Mouse (Mus musculus) right cerebral cortex, postnatal 36 days (tissue): ENCODE data around the gene Sept9.
A peak's percentile ranks its signal among the peaks of the same experiment; 100 is the strongest.
"Not testable (repeated sequence)": the region's sequence is repeated elsewhere in the genome, so short reads cannot be mapped to it uniquely, and the experiment has no call there.

Experiments
- DNase-seq, 2 experiments: peaks; one replicate each; pipeline ENCODE4 v3.0.0; 2022; ENCODE audit warnings: low spot score in 2 of 2, mixed read lengths in 1 of 2

Sept9 gene

DNA sequence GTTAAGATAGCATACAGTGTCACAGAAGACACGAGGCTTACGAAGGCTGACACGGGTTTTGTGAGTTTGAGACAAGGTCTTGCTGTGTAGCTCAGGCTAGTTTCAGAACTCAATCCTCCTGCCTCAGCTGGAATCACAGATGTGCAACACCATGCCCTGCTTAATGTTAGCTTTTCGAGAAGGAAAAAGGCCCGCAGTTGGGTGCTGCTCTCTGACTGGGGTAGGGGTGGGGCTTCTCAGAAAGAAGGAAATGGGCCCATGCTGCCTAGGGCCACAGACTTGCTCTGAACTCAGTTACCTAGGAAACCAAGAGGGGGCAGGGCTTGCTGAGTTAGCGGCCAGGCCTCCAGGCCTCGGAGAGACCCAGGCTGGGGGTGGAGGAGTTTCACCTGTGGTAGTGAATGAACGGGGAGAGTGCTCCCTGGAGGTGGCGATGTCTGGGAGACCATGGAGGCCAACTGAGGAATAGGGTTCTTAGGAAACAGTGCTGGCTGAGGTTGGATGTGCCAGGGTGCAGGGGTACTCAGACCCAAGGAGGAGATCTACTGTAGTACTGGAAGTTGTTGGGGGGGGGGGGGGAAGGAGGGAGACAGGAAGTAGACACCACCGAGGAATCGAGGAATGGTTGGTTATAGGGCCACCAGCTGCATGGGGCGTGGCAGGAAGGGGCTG is 126.1 kb downstream of the Sept9 start:
- DNase-seq: no peak

DNA sequence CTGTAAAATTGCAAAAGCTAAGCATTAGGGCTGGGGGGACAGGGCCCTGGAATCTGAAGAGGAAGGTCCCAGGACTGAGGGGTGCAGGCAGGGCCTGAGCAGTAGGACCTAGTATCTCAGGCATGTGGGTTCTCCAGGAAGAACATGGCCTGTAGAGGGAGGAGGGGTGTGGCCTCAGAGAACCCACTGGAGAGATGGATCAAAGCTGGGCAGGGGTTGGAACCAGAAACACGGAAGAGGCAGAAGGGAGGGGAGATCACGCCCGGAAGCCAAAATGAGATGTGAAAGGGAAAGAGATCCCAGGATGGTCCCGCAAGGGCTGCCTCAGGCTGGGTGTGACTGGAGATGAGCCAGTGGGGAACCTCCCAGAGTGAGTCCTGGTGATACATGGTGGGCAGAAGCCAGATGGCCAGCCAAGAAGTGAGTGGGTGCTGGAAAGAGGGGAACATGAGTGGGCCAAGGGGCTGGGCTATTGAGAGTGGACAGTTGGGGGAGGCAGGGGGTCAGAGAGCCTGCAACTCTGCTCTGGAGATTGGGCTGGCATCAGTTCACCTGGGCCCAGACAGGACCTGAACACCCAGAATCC is 126.8 kb downstream of the Sept9 start:
- DNase-seq: peak; percentile 48 to 63

DNA sequence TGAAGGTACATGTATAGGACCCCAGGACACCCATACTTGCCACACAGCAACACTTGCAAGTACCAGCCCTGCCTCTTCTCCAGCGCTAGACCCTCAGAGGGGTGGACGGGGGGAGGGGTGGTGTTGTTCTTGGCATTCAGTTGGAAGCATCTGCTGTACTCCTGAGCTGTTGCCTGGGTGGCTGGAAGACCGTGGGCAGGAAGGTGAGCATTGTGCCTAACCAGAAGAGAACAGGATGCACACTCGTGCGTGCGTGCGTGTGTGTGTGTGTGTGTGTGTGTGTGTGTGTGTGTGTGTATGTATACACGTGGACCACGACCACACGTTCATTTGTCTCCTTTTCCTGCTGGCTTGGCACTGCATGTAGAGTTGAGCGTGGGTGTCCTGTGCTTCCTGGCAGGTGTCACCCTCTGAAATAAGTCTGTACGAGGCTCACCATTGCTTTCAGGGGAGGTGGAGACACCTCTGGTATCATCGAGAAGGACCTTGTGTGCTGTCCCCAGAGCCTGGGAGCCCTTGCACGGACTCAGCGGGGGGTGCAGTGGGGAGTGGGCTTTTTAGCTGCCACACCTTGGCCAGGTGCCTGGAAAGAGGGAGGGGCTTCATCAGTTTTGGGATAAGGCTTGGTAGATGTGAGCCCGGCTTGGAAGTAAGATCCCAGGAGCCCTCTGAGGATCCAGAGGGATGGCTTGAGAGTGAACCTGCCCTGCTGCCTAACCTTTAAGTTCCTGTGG is 127.6 kb downstream of the Sept9 start:
- DNase-seq: peak; percentile 77 to 82

DNA sequence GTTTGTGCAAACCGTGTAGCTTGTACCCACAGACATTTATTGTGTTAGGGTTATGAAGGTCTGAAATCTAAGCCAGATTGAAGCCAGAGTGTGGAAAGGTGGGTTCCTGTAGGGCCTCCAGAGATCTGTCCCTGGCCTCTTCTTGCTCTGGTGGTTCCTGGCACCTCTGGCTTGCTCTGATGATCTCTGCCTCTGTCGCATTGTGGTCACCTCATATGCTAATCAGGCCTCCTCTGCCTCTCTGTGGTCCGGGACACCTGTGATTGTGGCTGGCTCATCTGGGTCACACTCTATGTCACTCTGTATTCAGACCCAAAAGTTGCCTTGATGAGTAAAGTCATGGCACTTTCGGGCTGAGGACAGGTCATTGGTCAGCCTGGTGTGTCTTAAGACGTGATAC is 128.2 kb downstream of the Sept9 start:
- DNase-seq: no peak

DNA sequence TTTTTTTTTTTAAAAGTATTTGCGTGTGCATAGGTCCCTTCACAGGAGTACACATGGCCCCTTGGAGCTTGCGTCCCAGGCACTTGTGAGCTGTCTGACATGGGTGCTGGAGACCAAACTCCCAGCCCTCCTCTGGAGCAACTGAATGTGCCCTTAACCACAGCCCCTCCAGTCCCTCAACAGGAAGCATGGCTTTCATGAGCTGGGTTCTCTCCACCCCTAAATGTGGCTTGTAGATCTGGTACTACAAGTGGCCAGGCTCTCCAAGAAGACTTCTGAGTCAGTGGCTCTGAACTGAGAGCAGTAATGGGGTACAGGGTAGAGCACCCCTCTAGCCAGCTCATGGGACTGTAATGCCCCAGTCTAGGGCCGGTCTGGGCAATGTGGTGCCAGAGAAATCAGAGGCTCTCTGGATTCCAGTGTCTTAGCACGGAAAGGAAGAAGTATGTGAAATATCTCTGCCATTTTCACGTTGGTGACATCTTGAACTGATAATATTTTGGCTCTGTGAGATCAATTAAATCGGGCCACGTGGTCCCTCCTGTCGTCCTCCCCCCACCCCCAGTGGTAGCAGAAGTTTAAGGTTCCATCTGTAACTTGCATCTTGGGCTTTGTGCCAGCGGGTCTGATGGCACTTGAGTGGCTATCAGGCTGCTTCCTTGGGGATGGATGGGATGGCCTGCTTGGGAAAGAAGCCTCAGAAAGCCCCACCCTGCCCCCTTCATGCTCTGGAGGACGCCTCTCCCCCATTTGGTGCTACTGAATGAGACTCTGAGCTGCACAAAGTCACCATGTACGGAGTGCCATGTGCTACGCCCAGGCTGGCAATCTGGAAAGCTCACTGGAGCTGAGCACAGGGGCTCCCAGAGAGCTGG is 130.9 kb downstream of the Sept9 start:
- DNase-seq: no peak

DNA sequence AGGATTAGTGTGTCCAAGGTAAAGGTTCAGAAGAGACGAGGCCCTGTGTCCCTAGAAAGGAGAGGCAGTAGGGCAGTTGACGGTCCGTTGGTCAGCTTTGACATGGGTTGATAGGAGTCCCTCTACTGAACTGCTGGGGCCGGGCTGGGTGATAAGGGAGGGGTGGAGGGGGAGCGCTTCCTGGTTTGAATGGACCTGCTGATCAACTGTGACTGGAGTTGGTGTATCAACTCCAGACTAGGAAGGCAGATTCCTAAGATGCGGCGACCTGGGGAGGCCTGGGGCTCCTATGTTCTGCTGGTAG is 131.4 kb downstream of the Sept9 start:
- no peak for DNase-seq

DNA sequence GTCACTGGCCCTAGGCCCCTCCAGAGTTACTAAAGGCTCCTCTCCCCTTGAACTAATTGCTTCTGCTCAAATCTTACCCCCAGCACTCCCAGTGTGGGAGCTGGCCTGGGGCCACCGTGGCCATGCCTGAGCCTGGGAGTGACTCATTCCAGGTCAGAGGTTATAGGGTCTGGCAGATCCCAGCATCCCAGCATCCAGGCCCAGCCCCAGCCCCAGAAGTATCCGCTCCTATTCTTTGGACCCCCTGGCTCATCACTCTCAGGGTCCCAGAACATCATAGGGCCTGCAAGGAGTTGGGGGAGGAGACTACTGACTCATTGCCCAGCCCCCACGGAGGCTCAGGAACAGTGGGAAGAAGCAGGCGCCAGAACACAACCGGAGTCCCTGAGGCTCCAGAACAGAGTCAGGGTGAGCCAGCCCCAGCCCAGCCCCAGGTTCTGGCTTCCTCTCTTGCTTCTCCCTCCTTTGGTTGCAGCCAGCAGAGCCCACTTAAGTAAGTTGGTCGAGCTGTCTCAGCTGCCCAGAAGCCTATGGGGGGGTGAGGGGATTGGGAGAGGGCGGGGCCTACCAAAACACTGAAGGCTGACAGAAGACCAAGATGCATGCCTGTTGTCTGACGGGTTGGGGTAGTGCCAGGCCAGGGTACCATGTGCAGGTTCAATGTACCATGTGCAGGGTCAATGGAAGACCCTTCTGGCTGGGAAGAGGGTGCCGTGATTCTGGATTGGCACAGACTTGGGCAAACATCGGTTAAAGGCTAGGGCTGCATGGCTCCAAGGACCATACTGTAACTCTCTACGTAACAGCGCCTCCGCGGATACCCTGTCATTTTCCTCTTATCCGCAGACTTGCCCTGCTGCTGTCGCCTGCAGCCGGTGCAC is 132.1 kb downstream of the Sept9 start:
- no peak for DNase-seq

DNA sequence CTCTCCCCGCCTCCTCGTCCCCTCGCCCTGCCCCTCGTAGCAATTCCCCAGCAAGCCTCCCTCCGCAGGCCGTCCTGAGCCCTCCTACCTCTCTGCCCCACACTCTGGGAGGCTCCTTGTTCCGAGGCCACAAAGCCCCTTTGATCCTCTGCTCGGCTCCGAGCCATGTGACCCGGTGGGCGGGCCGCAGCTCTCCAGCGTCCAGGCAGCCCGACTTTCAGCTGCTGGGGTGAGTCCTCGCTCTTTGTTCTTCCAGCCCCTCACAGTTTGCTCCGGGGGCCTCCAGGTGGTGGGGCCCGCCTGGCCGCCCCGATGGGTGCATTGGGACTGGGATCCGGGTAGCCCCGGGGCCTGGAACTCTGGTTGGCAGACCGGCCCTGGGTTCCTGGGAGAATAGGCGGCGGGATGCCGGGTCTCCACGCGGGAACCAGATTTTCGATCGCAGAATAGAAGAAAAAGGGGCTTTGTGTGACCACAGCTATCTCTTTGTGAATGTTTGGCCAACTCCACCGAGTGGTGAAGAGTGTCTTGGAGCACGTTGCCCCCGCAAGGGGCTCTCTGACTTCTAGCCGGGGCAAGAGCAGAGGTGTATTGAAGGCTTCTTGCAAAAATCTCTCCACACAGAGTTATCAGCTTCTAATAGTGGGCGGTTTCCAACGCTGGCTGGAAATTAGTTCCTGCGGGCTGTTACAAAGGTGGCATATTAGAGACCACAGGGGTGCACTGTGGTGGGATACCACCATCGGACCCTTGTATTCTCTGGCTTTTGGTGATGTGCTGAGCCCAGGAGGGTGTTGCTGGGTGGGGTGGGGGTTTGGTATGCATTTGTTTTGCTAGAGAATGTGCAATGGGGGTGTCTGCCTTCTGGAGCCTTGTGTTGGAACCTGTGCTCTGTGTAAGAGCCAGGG is 133.0 kb downstream of the Sept9 start:
- DNase-seq: peak in 1 of 2 experiments; percentile 52

DNA sequence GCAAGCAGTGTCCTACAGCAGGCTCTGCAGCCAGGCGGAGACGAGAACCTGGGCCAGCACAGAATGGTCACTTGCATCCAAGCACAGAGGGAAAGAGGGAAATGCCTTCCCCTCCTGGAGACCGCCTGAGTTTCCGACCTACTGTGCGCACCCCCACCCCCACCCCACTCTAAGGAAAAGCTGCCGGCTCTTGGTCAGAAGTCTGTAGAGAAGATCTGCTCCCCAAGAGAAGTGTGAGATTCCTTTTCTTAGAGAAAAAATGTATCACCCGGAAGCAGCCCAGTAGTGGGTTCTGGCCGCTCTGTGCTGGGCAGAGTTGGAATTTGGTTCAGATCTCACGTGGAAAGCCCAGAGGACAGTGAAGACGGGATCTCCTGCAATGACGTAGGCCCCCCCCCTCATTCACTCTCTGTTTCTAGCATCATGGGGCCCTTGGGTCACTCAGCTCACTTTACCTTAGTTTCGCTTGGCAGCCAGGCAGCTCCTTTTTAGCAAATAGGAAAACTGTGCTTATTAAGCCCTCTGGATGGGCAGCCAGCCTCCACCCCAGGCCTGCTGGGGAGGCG is 133.8 kb downstream of the Sept9 start:
- DNase-seq: no peak

DNA sequence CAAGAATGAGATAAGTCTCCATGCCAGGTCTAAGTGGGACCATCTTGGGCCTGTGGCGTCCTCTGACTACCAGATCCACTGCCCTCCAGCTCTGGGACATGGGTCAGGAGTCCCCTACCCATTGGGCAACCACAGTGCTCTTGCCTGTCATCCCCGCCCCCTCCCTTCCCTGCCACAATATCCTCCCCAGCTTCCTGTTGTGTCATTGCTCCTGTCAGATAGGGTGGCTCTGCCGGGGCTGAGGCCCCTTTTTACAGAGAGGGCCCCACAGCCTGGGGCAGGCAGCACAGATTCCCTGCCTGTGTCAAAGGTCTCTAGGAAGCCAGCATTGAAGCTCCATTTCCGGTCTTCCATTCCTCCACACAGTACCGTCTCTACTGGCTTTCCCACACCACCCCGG is 134.6 kb downstream of the Sept9 start:
- DNase-seq: no peak

DNA sequence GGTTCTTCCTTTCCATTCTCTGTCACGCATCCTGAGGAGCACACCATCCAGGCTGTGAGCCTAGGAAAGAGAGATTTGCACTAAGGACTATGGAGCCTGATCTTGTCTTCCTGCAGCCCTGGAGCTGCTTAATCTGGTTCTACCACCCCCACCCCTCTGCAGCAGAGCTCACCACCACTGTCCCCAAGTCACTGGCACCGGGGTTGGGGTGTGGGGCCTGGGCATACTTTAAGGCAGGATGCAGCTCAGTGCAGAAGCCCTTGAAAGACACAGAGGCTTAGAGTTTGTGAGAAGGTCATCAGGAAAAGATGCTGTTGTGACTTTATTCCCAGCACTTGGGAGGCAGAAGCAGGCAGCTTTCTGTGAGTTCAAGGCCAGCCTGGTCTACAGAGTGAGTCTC is 135.7 kb downstream of the Sept9 start:
- no peak for DNase-seq

DNA sequence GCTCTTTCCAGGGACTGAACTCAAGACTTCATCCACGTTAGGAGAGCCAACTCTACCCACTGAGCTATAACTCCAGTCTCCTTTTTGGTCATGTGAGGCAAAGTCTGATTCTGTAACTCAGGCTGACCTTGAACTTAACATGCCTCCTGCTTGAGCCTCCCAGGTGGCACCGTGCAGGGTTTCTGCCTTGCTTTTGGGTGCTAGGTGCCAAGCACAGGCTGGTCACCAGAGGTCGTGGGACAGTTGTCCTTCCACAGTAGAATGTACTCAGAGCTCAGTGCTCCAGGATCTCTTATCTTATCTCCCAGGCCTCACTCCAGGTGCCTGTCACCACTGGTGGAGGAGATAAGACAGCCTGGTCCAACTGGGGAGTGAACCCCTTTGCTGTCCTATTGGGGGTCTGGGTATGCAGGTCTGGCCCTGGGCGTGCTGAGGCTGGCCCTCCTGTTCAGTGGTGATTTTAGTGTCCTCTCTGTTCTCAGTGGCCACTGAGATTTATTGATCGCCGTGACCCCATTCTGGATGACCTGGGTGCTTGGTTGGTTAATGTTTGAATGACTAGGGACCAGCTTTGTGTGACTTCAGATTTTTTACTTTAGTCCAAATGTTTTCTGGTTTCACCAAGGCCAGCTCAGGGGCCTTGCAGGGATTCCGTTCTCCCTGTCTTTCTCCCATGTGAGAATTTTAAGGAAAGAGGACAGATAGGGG is 136.8 kb downstream of the Sept9 start:
- DNase-seq: no peak

DNA sequence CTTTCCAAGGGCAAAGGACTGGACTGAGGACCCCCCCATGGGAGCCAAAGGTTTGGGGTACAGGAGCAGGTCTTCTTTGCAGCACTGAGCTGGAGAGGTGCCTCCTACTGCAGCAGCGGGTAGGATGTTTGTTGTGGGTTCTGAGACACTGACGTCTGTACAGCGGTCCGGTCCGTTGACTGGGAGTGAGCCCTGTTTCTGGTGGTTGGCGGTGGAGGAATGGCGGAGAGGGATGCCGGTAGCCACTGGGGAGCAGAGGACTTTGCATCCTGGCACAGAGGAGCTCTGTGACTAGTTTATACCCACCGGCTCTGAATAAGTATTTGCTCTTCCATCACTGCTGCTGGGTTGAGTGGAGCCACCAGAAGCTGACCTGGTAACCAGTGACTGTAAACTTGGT is 138.3 kb downstream of the Sept9 start:
- no peak for DNase-seq

DNA sequence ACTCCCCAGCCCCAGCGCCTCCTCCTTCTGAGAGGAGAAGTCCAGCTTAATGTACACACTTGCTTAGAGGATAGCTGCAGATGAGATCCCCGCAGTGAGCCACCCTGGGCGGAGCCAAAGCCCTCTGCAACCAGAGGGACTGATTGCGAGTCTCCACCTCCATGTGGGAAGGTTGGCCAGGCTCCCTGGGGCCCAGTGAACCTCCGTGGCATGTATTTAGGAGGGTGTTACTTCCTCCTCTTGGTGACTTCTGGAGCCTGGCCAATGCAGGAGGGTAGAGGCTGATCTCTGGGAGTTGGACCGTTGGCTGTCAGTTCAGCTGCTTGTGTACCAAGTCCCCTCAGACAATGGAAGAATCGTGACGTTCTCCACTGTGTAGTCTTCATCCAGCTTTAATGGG is 139.0 kb downstream of the Sept9 start:
- no peak for DNase-seq

DNA sequence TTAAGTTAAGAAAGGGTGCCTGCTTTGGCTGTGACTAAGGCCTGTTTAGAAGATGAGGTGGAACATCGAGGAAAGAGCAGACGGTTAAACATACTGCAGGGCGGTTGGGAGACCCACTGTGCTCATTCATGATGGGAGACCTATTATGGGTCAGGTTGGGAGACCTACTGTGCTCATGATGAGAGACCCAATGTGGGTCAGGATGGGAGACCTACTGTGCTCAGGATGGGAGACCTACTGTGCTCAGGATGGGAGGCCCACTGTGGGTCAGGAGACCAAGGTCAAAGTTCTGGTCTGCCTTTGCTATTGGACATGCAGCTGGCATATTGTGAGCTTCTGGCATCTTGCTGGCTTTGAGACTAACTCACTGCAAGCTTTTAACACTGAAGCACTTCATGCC is 139.6 kb downstream of the Sept9 start:
- DNase-seq: no peak

DNA sequence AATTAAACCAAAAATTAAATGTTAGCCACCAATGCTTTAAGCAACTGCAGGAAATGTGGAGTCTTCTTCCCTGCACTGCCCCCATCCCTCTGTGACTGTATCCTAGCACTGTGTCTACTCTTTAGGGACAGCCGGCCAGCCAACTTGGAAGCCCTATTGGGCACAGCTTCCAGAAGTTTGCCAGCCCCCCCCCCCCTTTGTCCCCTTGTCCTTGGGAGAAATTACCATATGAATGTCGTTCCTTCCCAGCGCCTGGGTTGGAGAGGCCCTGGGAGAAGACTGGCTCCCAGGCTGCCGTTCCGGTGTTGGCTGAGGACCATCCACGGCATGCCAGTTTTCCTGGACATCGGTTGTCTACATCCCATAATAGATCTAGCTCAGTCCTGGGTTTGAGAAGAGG is 141.8 kb downstream of the Sept9 start:
- no peak for DNase-seq

DNA sequence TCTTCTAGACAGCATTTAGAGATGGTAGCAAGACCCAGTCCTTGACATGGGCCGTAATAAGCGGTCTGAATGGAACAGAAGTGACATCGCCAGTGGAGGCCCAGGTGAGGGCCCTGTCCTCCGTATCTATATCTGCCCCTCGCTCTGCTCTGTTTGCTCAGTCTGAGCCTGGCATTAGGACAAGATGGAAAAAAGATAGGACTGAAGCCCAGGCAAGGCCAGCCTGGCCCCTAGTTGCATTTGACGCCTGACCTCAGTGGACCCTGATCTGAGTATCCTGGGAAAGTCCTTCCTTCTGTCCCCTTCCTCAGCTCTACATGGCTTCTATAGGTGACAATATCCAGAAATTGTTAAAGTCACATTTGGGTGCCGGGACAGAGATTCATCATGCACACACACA is 142.6 kb downstream of the Sept9 start:
- DNase-seq: no peak

DNA sequence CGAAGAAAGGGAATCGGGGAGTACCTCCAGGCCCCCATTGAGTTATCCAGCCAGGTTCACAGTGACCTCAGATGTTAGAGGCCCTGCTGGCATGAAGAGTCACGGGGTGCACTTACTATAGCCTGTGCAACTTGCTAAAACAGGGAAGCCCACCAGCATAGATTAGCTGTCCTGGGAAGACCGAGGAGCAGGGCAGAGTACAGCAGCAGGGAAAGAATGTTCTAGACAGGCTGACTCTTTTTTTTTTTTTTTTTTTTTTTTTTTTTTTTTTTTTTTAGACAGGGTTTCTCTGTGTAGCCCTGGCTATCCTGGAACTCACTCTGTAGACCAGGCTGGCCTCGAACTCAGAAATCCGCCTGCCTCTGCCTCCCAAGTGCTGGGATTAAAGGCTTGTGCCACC is 143.0 kb downstream of the Sept9 start:
- not testable (repeated sequence) for DNase-seq

DNA sequence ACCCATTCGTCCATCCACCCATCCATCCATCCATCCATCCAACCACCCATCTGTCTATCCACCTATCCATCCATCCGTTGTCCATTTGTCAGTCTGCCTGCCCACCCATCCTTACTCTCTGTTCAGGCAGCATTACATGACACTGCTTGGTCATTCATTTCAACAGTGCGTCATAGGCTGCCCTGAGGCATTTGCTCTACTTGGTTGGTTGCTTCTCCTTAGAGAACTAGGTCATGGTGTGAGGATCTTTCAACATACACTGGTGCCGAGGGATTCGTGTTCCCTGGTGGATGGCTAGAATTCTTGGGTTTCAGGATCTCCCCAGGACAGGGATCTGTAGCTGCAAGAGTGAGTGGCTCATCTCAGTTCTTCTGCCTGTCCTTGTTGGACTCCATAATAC is 144.3 kb downstream of the Sept9 start:
- DNase-seq: no peak
